Mouse (Mus musculus) limb, embryonic 14.5 days (tissue): ENCODE data around the gene Car15. TPM values are rescaled to one million over a fixed set of nuclear protein-coding genes. Genes with fewer than 3 reads are reported as not detected.

Experiments
- ATAC-seq: fragments of 200-750 bp; cut with Nextera tagmentation; 2 replicates; pipeline ENCODE4 v1.8.0; 2017; ENCODE audit warnings: low read depth, moderate number of reproducible peaks, moderate TSS enrichment; ENCODE audit not compliant: low FRiP score
- DNase-seq: peaks from one replicate; pipeline ENCODE4 v3.0.0-alpha.2; 2015; ENCODE audit warnings: low spot score
- H3K27ac ChIP-seq: fragments of 300-500 bp; sonication (generic); replicated peaks from 2 replicates; pipeline ENCODE4 v1.5.1; 2014; ENCODE audit warnings: low read depth, mild to moderate bottlenecking, low read length, moderate library complexity, mixed read lengths
- H3K27me3 ChIP-seq: fragments of 300-500 bp; sonication (generic); 2 replicates; pipeline ENCODE4 v1.6.1; 2014; ENCODE audit warnings: low read length, mixed read lengths; ENCODE audit not compliant: control insufficient read depth, insufficient read depth
- H3K36me3 ChIP-seq: fragments of 300-500 bp; sonication (generic); 2 replicates; pipeline ENCODE4 v1.6.1; 2014; ENCODE audit warnings: mild to moderate bottlenecking, low read length, moderate library complexity, mixed read lengths; ENCODE audit not compliant: control insufficient read depth, insufficient read depth
- H3K4me1 ChIP-seq: fragments of 300-500 bp; sonication (generic); 2 replicates; pipeline ENCODE4 v1.6.1; 2014; ENCODE audit warnings: antibody characterized with exemption, low read length, mixed read lengths; ENCODE audit not compliant: control insufficient read depth, insufficient read depth
- H3K4me2 ChIP-seq: fragments of 300-500 bp; sonication (generic); replicated peaks from 2 replicates; pipeline ENCODE4 v1.6.1; 2014; ENCODE audit warnings: low read depth, mild to moderate bottlenecking, low read length, moderate library complexity; ENCODE audit not compliant: severe bottlenecking
- H3K4me3 ChIP-seq: fragments of 300-500 bp; sonication (generic); replicated peaks from 2 replicates; pipeline ENCODE4 v1.5.1; 2014; ENCODE audit warnings: low read length
- H3K9ac ChIP-seq: fragments of 300-500 bp; sonication (generic); 2 replicates; pipeline ENCODE4 v1.6.1; 2014; ENCODE audit warnings: mild to moderate bottlenecking, low read depth, low read length, moderate library complexity; ENCODE audit not compliant: severe bottlenecking
- H3K9me3 ChIP-seq: fragments of 300-500 bp; sonication (generic); 2 replicates; pipeline ENCODE4 v1.6.1; 2016; ENCODE audit warnings: low read length; ENCODE audit not compliant: control insufficient read depth
- POLR2A ChIP-seq: fragments of 200-500 bp; IDR thresholded peaks from 2 replicates; pipeline ENCODE4 v1.8.0; 2012; ENCODE audit warnings: inconsistent platforms, mild to moderate bottlenecking, moderate library complexity, borderline replicate concordance; ENCODE audit not compliant: insufficient read depth, insufficient read length; ENCODE audit errors: extremely low read depth
- WGBS: fragments of 180-500 bp; shearing (Covaris S2); extraction: QIAGEN DNeasy Blood & Tissue Kit; methylation state at CpG from one replicate; pipeline ENCODE4 v1.1.7; 2014; 5-methylcytosine and 5-hydroxymethylcytosine counted together
- polyA plus RNA-seq, 2 experiments: library from polyadenylated mRNA; depleted of rRNA in 1 of 2; stranded (reverse) in 1 of 2; unstranded in 1 of 2; fragments of >200 nt; fragmentation: Nextera tagmentation in 1 of 2; extraction: Ambion mirVana in 1 of 2; gene quantifications; 2 replicates each; pipeline versions ENCODE4 v1.2.1 to v1.2.3; 2012 to 2014

The Car15 gene
- polyA plus RNA-seq, 2 experiments = 3.2 to 8.6 TPM

DNA sequence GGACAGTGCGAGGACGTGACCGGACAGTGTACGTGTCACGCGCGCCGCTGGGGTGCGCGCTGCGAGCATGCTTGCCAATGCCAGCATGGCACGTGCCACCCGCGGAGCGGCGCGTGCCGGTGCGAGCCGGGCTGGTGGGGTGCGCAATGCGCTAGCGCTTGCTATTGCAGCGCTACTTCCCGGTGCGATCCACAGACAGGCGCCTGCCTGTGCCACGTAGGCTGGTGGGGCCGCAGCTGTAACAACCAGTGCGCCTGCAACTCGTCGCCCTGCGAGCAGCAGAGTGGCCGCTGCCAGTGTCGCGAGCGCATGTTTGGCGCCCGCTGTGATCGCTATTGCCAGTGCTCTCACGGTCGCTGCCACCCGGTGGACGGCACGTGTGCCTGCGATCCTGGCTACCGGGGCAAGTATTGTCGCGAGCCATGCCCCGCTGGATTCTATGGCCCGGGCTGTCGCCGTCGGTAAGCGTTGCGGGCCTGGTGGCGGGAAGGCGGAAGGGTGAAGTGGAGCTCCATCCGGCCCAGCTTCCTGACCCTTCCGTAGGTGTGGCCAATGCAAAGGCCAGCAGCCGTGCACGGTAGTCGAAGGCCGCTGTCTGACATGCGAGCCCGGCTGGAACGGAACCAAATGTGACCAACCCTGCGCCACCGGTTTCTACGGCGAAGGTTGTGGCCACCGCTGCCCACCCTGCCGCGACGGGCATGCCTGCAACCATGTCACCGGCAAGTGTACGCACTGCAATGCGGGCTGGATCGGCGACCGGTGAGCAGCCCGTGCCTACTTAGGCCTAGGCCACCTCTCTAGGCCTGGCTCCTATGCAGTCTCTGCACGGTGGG is 35.1 kb downstream of the Car15 start:
- peaks cover 58% of the 10 kb centered on the region for H3K36me3 ChIP-seq
- H3K27me3 ChIP-seq = peaks cover 12% of the 10 kb centered on the region; the same call in 1 of the 2 replicates
- TF ChIP-seq POLR2A = no peak
- no peaks in the 10 kb centered on the region for H3K9me3 ChIP-seq
- peak overlapping the region; percentile 34 for H3K9ac ChIP-seq
- 10% methylated on average over 69 of the region's 83 CpGs for WGBS
- no peak for ATAC-seq
- DNase-seq = no peak
- peak overlapping the region; percentile 24 for H3K4me3 ChIP-seq
- no peak overlapping the region for H3K27ac ChIP-seq
- peak overlapping the region; percentile 41 for H3K4me2 ChIP-seq
- H3K4me1 ChIP-seq = peaks cover 91% of the 10 kb centered on the region

DNA sequence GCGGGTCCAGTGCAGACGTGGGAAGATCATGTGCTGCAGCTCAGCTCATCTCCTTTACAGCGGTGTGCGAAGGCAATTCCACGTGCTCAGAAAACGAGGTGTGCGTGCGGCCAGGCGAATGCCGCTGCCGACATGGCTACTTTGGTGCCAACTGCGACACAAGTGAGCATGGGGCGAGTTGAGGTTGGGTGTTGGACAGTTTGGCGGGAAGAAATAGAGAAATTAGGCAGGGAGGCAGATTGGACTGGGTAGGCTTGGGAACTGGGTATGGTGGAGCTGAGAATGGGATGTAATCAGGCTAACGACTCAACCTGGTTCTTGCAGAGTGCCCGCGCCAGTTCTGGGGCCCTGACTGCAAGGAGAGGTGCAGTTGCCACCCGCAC is 35.7 kb downstream of the Car15 start:
- Histone ChIP-seq H3K4me3 (peak overlapping the region; percentile 24), H3K27ac (no peak overlapping the region), H3K9ac (peak overlapping the region; percentile 34), H3K9me3 (no peaks in the 10 kb centered on the region), H3K27me3 (peaks cover 12% of the 10 kb centered on the region; the same call in 1 of the 2 replicates), H3K36me3 (peaks cover 52% of the 10 kb centered on the region), H3K4me2 (peak overlapping the region; percentile 41), H3K4me1 (peaks cover 86% of the 10 kb centered on the region)
- 14% methylated on average over 18 of the region's 18 CpGs for WGBS
- no peak for TF ChIP-seq POLR2A
- DNase-seq = no peak
- ATAC-seq = no peak

DNA sequence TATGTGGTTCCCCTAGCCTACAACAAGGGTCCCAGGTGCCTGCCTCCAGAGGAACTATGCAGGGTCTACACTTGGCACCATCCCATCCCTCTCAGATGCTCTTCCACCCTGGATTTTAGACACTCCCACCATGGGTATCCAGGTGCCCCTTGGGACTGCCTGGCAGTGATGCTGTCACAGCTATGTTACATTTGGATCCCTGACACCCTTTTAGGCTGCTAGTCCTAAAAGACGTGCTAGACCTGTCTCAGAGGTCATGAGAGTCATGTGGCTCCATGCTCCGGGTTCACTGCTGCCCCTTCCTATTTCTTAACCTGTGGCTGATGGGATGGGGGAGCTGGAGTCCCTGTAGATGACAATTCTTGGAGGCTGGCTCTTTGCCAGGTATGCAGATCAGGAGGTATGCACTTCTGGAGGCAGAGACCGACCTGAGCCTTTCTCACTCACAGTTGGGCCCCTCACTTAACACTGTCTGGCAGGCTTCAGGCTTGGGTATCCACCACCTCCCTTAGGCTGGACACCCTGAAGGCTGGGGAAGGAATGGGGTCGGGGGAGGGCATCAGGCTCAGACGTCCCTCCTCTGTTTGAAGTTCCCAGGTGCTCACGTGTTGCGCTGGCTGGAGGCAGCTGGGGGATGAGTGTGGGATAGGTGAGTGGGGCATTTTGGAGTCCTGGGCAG is 36.2 kb downstream of the Car15 start:
- no peak for TF ChIP-seq POLR2A
- 7% methylated on average over 7 of the region's 7 CpGs for WGBS
- peak overlapping the region; percentile 24 for H3K4me3 ChIP-seq
- no peaks in the 10 kb centered on the region for H3K9me3 ChIP-seq
- peaks cover 81% of the 10 kb centered on the region for H3K4me1 ChIP-seq
- H3K27ac ChIP-seq = no peak overlapping the region
- peak overlapping the region; percentile 41; the same call in 1 of the 2 replicates for H3K4me2 ChIP-seq
- peaks cover 46% of the 10 kb centered on the region for H3K36me3 ChIP-seq
- ATAC-seq (no peak), DNase-seq (no peak)
- peaks cover 12% of the 10 kb centered on the region; the same call in 1 of the 2 replicates for H3K27me3 ChIP-seq
- no peak overlapping the region for H3K9ac ChIP-seq

DNA sequence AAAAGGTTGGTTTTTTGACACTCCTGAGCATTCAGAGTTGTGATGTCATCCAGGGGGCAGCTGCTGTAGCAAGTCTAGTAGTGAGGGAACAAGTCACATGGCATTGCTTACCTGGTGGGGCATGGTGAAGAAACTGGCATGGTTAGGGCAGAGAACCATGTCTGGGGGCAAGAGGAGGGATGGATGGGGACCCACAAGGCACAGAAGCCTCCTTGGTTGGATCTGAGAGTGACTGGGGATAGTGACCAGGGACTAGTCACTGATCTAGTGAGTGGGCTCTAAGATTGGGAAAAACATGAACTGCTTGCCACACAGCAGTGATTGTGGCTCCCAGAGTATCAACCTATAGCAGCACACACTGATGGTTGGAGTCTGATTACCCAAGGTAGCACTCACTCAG is 38.6 kb downstream of the Car15 start:
- Histone ChIP-seq H3K4me2 (peak overlapping the region; percentile 81), H3K27ac (no peak overlapping the region), H3K4me3 (peak overlapping the region; percentile 95), H3K9me3 (no peaks in the 10 kb centered on the region), H3K4me1 (peaks cover 70% of the 10 kb centered on the region), H3K27me3 (peaks cover 12% of the 10 kb centered on the region; the same call in 1 of the 2 replicates), H3K9ac (peak overlapping the region; percentile 98; the same call in 1 of the 2 replicates), H3K36me3 (peaks cover 24% of the 10 kb centered on the region)
- no peak for TF ChIP-seq POLR2A
- DNase-seq (no peak), ATAC-seq (no peak)
